Mouse (Mus musculus) cerebellum, adult 2 months (tissue): ENCODE data around the gene Gp5.

Experiments used
- CTCF ChIP-seq: fragments of 200-500 bp; IDR thresholded peaks from 2 replicates; pipeline ENCODE4 v1.5.1; 2011; ENCODE audit warnings: low read depth, mild to moderate bottlenecking, control low read depth, low read length, moderate library complexity, borderline replicate concordance; ENCODE audit not compliant: insufficient read depth
- POLR2A ChIP-seq: fragments of 200-500 bp; IDR thresholded peaks from 2 replicates; pipeline ENCODE4 v1.6.1; 2011; ENCODE audit warnings: low read length, control low read depth, borderline replicate concordance; ENCODE audit not compliant: insufficient read depth

GRCm38 (mm10) chr16:30290436-30290835, 20.1 kb downstream of the Gp5 start:
- TF ChIP-seq CTCF (no peak), POLR2A (no peak)
